Mouse (Mus musculus): ENCODE results near the gene Prss53.

DNA sequence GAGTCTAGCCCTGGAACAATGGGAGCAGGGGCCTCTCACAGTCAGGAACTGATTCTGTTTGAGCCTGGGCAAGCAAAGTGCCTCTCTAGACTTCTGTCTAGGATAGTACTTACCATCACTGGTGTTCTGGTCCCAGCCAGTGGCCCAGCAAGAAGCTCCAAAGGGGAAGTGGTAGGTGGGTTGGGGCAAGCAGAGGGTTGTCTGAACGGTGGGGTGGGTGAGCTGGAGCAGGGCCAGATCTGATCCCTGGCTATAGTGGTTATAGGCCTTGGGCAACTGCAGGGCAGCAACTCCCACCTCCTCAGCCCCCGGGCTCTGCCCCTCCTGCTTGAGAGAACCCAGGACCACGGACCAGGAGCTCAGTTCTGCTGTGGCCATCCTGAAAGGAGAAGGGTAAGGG is 1.9 kb downstream of the Prss53 start:
- TF ChIP-seq GATA1 (IDR thresholded peaks at IDR 0.05; ENCODE audit: borderline replicate concordance, low read length) (no peak), FLI1 (IDR thresholded peaks at IDR 0.05; ENCODE audit: low read length) (no peak)

All from megakaryocyte, embryonic 14.5 days (primary cell).